Mouse (Mus musculus): ENCODE data around the gene Ythdc1.

- TF ChIP-seq CTCF (IDR thresholded peaks at IDR 0.05; ENCODE audit: low read depth, low read length) = no peak
- TF ChIP-seq GATA1 (IDR thresholded peaks at IDR 0.05; ENCODE audit: borderline replicate concordance, low read length) = no peak
Observed at GRCm38 (mm10) chr5:86803962-86804940, at the start of gene Ythdc1.
